ENCODE assay signal across 21 mouse cellular contexts in genomic region chr16:26985796-26986195, GRCm38 (mm10). TPM values are rescaled to one million over a fixed set of nuclear protein-coding genes. Genes with fewer than 3 reads are reported as not detected.
DNase-seq lines count a peak whose midpoint lies in the region; ATAC-seq and TF ChIP-seq lines count a peak whose summit lies in the region.
"Had no signal": no experiment of that assay in that cellular context is flagged by ENCODE, and none has a peak within 500 bp of the region (broad histone marks: within the 10 kb centered on the region; RNA-seq: fewer than 3 reads in every experiment).

No protein-coding gene starts in this region.

- WGBS in forebrain, postnatal 0 days: 91% methylated on average over 1 of the region's 1 CpGs
- 71% methylated on average over 1 of the region's 1 CpGs for WGBS in forebrain, embryonic 13.5 days

- H3K4me3 ChIP-seq in forebrain, postnatal 0 days (ENCODE audit: low read depth, low read length): no peak overlapping the region
- H3K4me3 ChIP-seq in forebrain, embryonic 13.5 days: no peak overlapping the region
- no peak overlapping the region for H3K4me3 ChIP-seq in left cerebral cortex, adult 2 months
- no peak overlapping the region for H3K4me3 ChIP-seq in E14TG2a.4 (replicated peaks; ENCODE audit: low read length)
- H3K4me3 ChIP-seq: liver, embryonic 13.5 days; megakaryocyte, embryonic 14.5 days had no signal

- H3K27me3 ChIP-seq in forebrain, postnatal 0 days (ENCODE audit: insufficient read depth, low read length): no peaks in the 10 kb centered on the region
- no peaks in the 10 kb centered on the region for H3K27me3 ChIP-seq in forebrain, embryonic 13.5 days
- H3K27me3 ChIP-seq in E14TG2a.4 (ENCODE audit: insufficient read depth, low read length): no peaks in the 10 kb centered on the region
- H3K27me3 ChIP-seq: liver, embryonic 13.5 days; megakaryocyte, embryonic 14.5 days had no signal

- intact Hi-C loops in left cerebral cortex, adult 2 months (cut with DNase I): loop anchor here (2.0 kb wide), 1 partner anchor 153 kb away; no protein-coding TSS in a partner anchor
- intact Hi-C loops in left cerebral cortex, postnatal 14 days (cut with DNase I): loop anchor here (10.0 kb wide), 1 partner anchor 159 kb away; no protein-coding TSS in a partner anchor

- H3K9ac ChIP-seq in forebrain, postnatal 0 days: no peak overlapping the region
- no peak overlapping the region for H3K9ac ChIP-seq in forebrain, embryonic 13.5 days
- H3K9ac ChIP-seq: liver, embryonic 13.5 days had no signal

- no peak for DNase-seq in forebrain, postnatal 0 days
- DNase-seq in left cerebral cortex, adult 2 months (ENCODE audit: extremely low spot score in 1 of 2, low spot score in 2 of 2): no peak
- DNase-seq in left cerebral cortex, postnatal 14 days (ENCODE audit: low spot score in 2 of 2): no peak
- DNase-seq in right cerebral cortex, postnatal 14 days: no peak
- DNase-seq: adrenal gland, adult 2 months; cerebellum, adult 9-10 months; gastrocnemius, postnatal 25 days; liver, embryonic 13.5 days; right cerebral cortex, adult 18-20 months; thymus, adult 18-20 months had no signal

- no peak overlapping the region for H3K27ac ChIP-seq in forebrain, postnatal 0 days (ENCODE audit: low read depth, low read length)
- no peak overlapping the region for H3K27ac ChIP-seq in forebrain, embryonic 13.5 days
- H3K27ac ChIP-seq in left cerebral cortex, adult 2 months: no peak overlapping the region
- H3K27ac ChIP-seq: liver, embryonic 13.5 days had no signal

- peak; percentile 45 for TF ChIP-seq CTCF in forebrain, postnatal 0 days (IDR thresholded peaks at IDR 0.05; ENCODE audit: low read depth)
- TF ChIP-seq CTCF in left cerebral cortex, adult 2 months (IDR thresholded peaks at IDR 0.05): peak; percentile 34
- TF ChIP-seq CTCF in E14TG2a.4 (conservative IDR thresholded peaks at IDR 0.05; ENCODE audit: low read length): peak; percentile 44

- no peak for ATAC-seq in forebrain, postnatal 0 days
- ATAC-seq in forebrain, embryonic 13.5 days: no peak
- peak; percentile 63; the same call in 1 of the 2 replicates for ATAC-seq in common myeloid progenitor, adult 5-6 weeks (replicated peaks; ENCODE audit: low read depth, poor library complexity, severe bottlenecking)
- no peak; the same call in 1 of the 2 replicates for ATAC-seq in granulocyte monocyte progenitor cell, adult 5-6 weeks (replicated peaks; ENCODE audit: poor library complexity, severe bottlenecking)
- ATAC-seq: forebrain, embryonic 16.5 days had no signal

- H3K36me3 ChIP-seq in forebrain, postnatal 0 days (ENCODE audit: insufficient read depth): no peaks in the 10 kb centered on the region
- H3K36me3 ChIP-seq in forebrain, embryonic 13.5 days (ENCODE audit: poor library complexity, severe bottlenecking): no peaks in the 10 kb centered on the region
- no peaks in the 10 kb centered on the region for H3K36me3 ChIP-seq in E14TG2a.4 (ENCODE audit: insufficient read depth, low read length)
- H3K36me3 ChIP-seq: liver, embryonic 13.5 days had no signal

- no peaks in the 10 kb centered on the region for H3K9me3 ChIP-seq in forebrain, postnatal 0 days (ENCODE audit: low read length)
- H3K9me3 ChIP-seq in forebrain, embryonic 13.5 days (replicated peaks): no peaks in the 10 kb centered on the region
- H3K9me3 ChIP-seq in E14TG2a.4 (ENCODE audit: low read length): no peaks in the 10 kb centered on the region
- H3K9me3 ChIP-seq: liver, embryonic 13.5 days; megakaryocyte, embryonic 14.5 days had no signal

- no peak overlapping the region for H3K4me2 ChIP-seq in forebrain, postnatal 0 days (ENCODE audit: low read depth)
- H3K4me2 ChIP-seq in forebrain, embryonic 13.5 days: no peak overlapping the region
- H3K4me2 ChIP-seq: heart, embryonic 11.5 days; liver, embryonic 13.5 days had no signal

- H3K4me1 ChIP-seq in forebrain, postnatal 0 days (ENCODE audit: insufficient read depth): no peaks in the 10 kb centered on the region
- H3K4me1 ChIP-seq in forebrain, embryonic 13.5 days: no peaks in the 10 kb centered on the region
- H3K4me1 ChIP-seq in E14TG2a.4 (replicated peaks; ENCODE audit: low read depth, low read length): no peaks in the 10 kb centered on the region
- H3K4me1 ChIP-seq: liver, embryonic 13.5 days; megakaryocyte, embryonic 14.5 days had no signal

RNA-seq across cellular contexts. Expression of gene Gmnc, which starts 5.7 kb away (rescaled TPM):
- 0.62 and 1.3 TPM in 2 replicates for total RNA-seq in forebrain, postnatal 0 days (2014; rRNA removed)
- polyA plus RNA-seq in forebrain, postnatal 0 days (2015; fragmentation: Nextera tagmentation; extraction: Ambion mirVana): 0.16 and 0.30 TPM in 2 replicates
- 0.36 and 0.92 TPM in 2 replicates for polyA plus RNA-seq in forebrain, embryonic 13.5 days (2015; fragmentation: Nextera tagmentation; extraction: Ambion mirVana)
- under 1 TPM; 0.42 to 0.48 TPM for total RNA-seq in left cerebral cortex, adult 2 months (2021)
- total RNA-seq in left cerebral cortex, postnatal 14 days (2021): 1 to 10 TPM in 1 of 2 experiments, under 1 TPM in 1; 0.78 to 1.0 TPM
- total RNA-seq in common myeloid progenitor, adult 5-6 weeks (2017): not detected in 2 replicates
- not detected in 2 replicates for total RNA-seq in granulocyte monocyte progenitor cell, adult 5-6 weeks (2014; fragmentation: Nextera tagmentation)
- total RNA-seq in granulocyte monocyte progenitor cell, adult 5-6 weeks (2017): not detected in 2 replicates
- total RNA-seq: adrenal gland, adult 2 months; gastrocnemius, postnatal 25 days; hematopoietic stem cell, adult 5-6 weeks; monocyte, adult 5-6 weeks; neutrophil, adult 5-6 weeks had no signal
- polyA plus RNA-seq: adrenal gland, adult 2 months; heart, embryonic 11.5 days; intestine, embryonic 14.5 days; liver, embryonic 13.5 days had no signal
